Mouse (Mus musculus) spleen, adult 2 months (tissue): Measurements from ENCODE around the gene Sash1. TPM values are rescaled to one million over a fixed set of nuclear protein-coding genes. Genes with fewer than 3 reads are reported as not detected.

Experiments
- DNase-seq, 2 experiments: peaks; one replicate each; pipeline versions ENCODE4 v3.0.0 to v3.0.0-alpha.2; 2012 to 2021; ENCODE audit warnings: low spot score in 2 of 2, low read depth in 1 of 2
- H3K27ac ChIP-seq: fragments of 200-500 bp; 2 replicates; pipeline ENCODE4 v1.5.1; 2012; ENCODE audit warnings: low read length, inconsistent platforms; ENCODE audit not compliant: insufficient read depth
- H3K27me3 ChIP-seq: fragments of 200-500 bp; 2 replicates; pipeline ENCODE4 v1.6.1; 2012; ENCODE audit warnings: mild to moderate bottlenecking, moderate library complexity, low read length, inconsistent platforms; ENCODE audit not compliant: control insufficient read depth, insufficient read depth
- H3K36me3 ChIP-seq: fragments of 200-500 bp; 2 replicates; pipeline ENCODE4 v1.6.1; 2012; ENCODE audit warnings: mild to moderate bottlenecking, low read length, inconsistent platforms; ENCODE audit not compliant: control insufficient read depth, insufficient read depth
- H3K4me1 ChIP-seq: fragments of 200-500 bp; 2 replicates; pipeline ENCODE4 v1.6.1; 2011; ENCODE audit warnings: inconsistent platforms; ENCODE audit not compliant: control insufficient read depth, insufficient read depth, insufficient read length
- H3K4me3 ChIP-seq: fragments of 200-500 bp; 2 replicates; pipeline ENCODE4 v1.5.1; 2011; ENCODE audit warnings: mild to moderate bottlenecking, inconsistent platforms; ENCODE audit not compliant: insufficient read depth, insufficient read length; ENCODE audit errors: extremely low read depth
- CTCF ChIP-seq: fragments of 200-500 bp; IDR thresholded peaks from 2 replicates; pipeline ENCODE4 v1.5.1; 2011; ENCODE audit warnings: mild to moderate bottlenecking, inconsistent platforms; ENCODE audit not compliant: insufficient read depth, insufficient read length, insufficient replicate concordance; ENCODE audit errors: extremely low read depth
- POLR2A ChIP-seq: fragments of 200-500 bp; IDR thresholded peaks from 2 replicates; pipeline ENCODE4 v1.6.1; 2011; ENCODE audit warnings: low read depth, low read length, inconsistent platforms
- WGBS: fragments of 180-500 bp; shearing (Covaris S2); methylation state at CpG from one replicate; pipeline ENCODE4 v1.1.7; 2018; 5-methylcytosine and 5-hydroxymethylcytosine counted together
- polyA plus RNA-seq: library from polyadenylated mRNA; depleted of rRNA; stranded (reverse); fragments of >200 nt; gene quantifications from 2 replicates; pipeline ENCODE4 v1.2.3, GENCODE M21; 2012

The Sash1 gene
- polyA plus RNA-seq, 1 experiment: 9.8 TPM

GRCm38 (mm10) chr10:8772464-8773209 lies 113.2 kb downstream of the Sash1 start:
- Histone ChIP-seq H3K27me3 (no peaks in the 10 kb centered on the region), H3K4me1 (no peaks in the 10 kb centered on the region), H3K4me3 (no peak overlapping the region), H3K27ac (no peak overlapping the region), H3K36me3 (no peaks in the 10 kb centered on the region)
- no peak for DNase-seq
- WGBS: 81% methylated on average over 4 of the region's 4 CpGs
- TF ChIP-seq POLR2A (no peak), CTCF (no peak)

GRCm38 (mm10) chr10:8770931-8771653 lies 114.8 kb downstream of the Sash1 start:
- 94% methylated on average over 12 of the region's 12 CpGs for WGBS
- Histone ChIP-seq H3K4me3 (no peak overlapping the region), H3K4me1 (no peaks in the 10 kb centered on the region), H3K36me3 (no peaks in the 10 kb centered on the region), H3K27me3 (no peaks in the 10 kb centered on the region), H3K27ac (no peak overlapping the region)
- TF ChIP-seq POLR2A: no peak
- no peak for TF ChIP-seq CTCF
- no peak for DNase-seq

GRCm38 (mm10) chr10:8768654-8769053 lies 117.2 kb downstream of the Sash1 start:
- no peak for DNase-seq
- TF ChIP-seq CTCF: no peak
- TF ChIP-seq POLR2A: no peak
- no peaks in the 10 kb centered on the region for H3K27me3 ChIP-seq
- H3K36me3 ChIP-seq: no peaks in the 10 kb centered on the region
- H3K4me3 ChIP-seq: no peak overlapping the region
- H3K4me1 ChIP-seq: no peaks in the 10 kb centered on the region
- 90% methylated on average over 8 of the region's 8 CpGs for WGBS
- no peak overlapping the region for H3K27ac ChIP-seq

GRCm38 (mm10) chr10:8767381-8767780 lies 118.5 kb downstream of the Sash1 start:
- Histone ChIP-seq H3K4me1 (no peaks in the 10 kb centered on the region), H3K27ac (no peak overlapping the region), H3K36me3 (no peaks in the 10 kb centered on the region), H3K27me3 (no peaks in the 10 kb centered on the region), H3K4me3 (no peak overlapping the region)
- no peak for TF ChIP-seq CTCF
- TF ChIP-seq POLR2A: no peak
- 93% methylated on average over 5 of the region's 5 CpGs for WGBS
- DNase-seq: no peak

GRCm38 (mm10) chr10:8765922-8766522 lies 119.8 kb downstream of the Sash1 start:
- H3K4me3 ChIP-seq: no peak overlapping the region
- H3K36me3 ChIP-seq: no peaks in the 10 kb centered on the region
- no peak for DNase-seq
- H3K27me3 ChIP-seq: no peaks in the 10 kb centered on the region
- H3K27ac ChIP-seq: no peak overlapping the region
- TF ChIP-seq CTCF (no peak), POLR2A (no peak)
- H3K4me1 ChIP-seq: no peaks in the 10 kb centered on the region
- WGBS: 21% methylated on average over 10 of the region's 10 CpGs

GRCm38 (mm10) chr10:8762771-8763170 lies 123.1 kb downstream of the Sash1 start:
- WGBS: 85% methylated on average over 12 of the region's 12 CpGs

More at GRCm38 (mm10) chr10:8762771-8763170, 123.1 kb downstream of the Sash1 start:
- no peaks in the 10 kb centered on the region for H3K36me3 ChIP-seq
- no peak for DNase-seq
- no peaks in the 10 kb centered on the region for H3K4me1 ChIP-seq
- no peak for TF ChIP-seq POLR2A
- TF ChIP-seq CTCF: no peak
- no peaks in the 10 kb centered on the region for H3K27me3 ChIP-seq
- H3K4me3 ChIP-seq: no peak overlapping the region
- H3K27ac ChIP-seq: no peak overlapping the region
